19 mouse cellular contexts compared by ENCODE assay signal in genomic region chr19:36601869-36602268, GRCm38 (mm10).
"Had no signal": no experiment of that assay in that cellular context is flagged by ENCODE, and none has a peak within 500 bp of the region (broad histone marks: within the 10 kb centered on the region; RNA-seq: fewer than 3 reads in every experiment).

No protein-coding gene starts in this region.

- H3K4me1 ChIP-seq: liver, embryonic 15.5 days; lung, embryonic 15.5 days; megakaryocyte, embryonic 14.5 days; midbrain, embryonic 15.5 days; stomach, embryonic 15.5 days had no signal

- H3K9ac ChIP-seq: liver, embryonic 15.5 days; liver, postnatal 0 days; lung, embryonic 15.5 days; midbrain, embryonic 13.5 days; midbrain, embryonic 15.5 days; neural tube, embryonic 13.5 days; stomach, embryonic 15.5 days had no signal

- DNase-seq: liver, postnatal 0 days; lung, adult 2 months; lung, postnatal 14 days; lung, postnatal 36 days; right cerebral cortex, postnatal 14 days; thymus, adult 2 months; thymus, postnatal 25 days; thymus, postnatal 4 days had no signal

- H3K4me3 ChIP-seq: liver, embryonic 15.5 days; lung, embryonic 15.5 days; megakaryocyte, embryonic 14.5 days; midbrain, embryonic 13.5 days; midbrain, embryonic 15.5 days; neural tube, embryonic 13.5 days; stomach, embryonic 15.5 days had no signal

- H3K27me3 ChIP-seq: liver, embryonic 15.5 days; lung, embryonic 15.5 days; megakaryocyte, embryonic 14.5 days; midbrain, embryonic 13.5 days; midbrain, embryonic 15.5 days; neural tube, embryonic 13.5 days; stomach, embryonic 15.5 days had no signal

- H3K4me2 ChIP-seq: liver, embryonic 15.5 days; lung, embryonic 15.5 days; midbrain, embryonic 11.5 days; midbrain, embryonic 13.5 days; midbrain, embryonic 15.5 days; neural tube, embryonic 13.5 days; stomach, embryonic 15.5 days had no signal

- H3K36me3 ChIP-seq: liver, embryonic 15.5 days; lung, embryonic 15.5 days; midbrain, embryonic 13.5 days; midbrain, embryonic 15.5 days; stomach, embryonic 15.5 days had no signal

- H3K9me3 ChIP-seq: liver, embryonic 15.5 days; lung, embryonic 15.5 days; megakaryocyte, embryonic 14.5 days; midbrain, embryonic 13.5 days; midbrain, embryonic 15.5 days; neural tube, embryonic 13.5 days; stomach, embryonic 15.5 days had no signal

- H3K27ac ChIP-seq: liver, embryonic 15.5 days; lung, embryonic 15.5 days; macrophage; midbrain, embryonic 13.5 days; midbrain, embryonic 15.5 days; stomach, embryonic 15.5 days; stomach, postnatal 0 days had no signal

- ATAC-seq: liver, postnatal 0 days; lung, postnatal 0 days; midbrain, embryonic 15.5 days had no signal
